In the genomic region with DNA sequence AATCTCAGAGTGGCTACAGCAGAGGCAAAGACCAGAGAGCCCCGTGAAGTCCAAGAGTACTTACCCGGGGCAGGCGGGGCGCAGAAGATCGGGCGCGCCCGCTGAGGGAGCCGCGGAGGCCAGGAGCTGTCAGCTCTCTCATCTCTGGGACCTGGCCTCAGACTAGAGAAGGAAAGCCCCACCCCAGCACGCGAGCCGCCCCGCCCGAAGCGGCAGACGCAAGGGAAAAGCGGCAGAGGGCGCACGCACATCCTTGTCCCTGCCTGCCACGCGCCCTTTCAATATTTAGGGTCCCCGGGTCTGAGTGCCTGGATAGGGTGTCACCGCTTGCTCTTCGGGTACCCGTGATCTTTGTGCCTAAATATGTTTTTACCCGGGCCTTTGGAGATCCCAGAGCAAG, we compare ENCODE assay signal across 8 mouse cellular contexts. TPM values are rescaled to one million over a fixed set of nuclear protein-coding genes. Genes with fewer than 3 reads are reported as not detected.
A peak's percentile ranks its signal among the peaks of the same experiment; 100 is the strongest.
DNase-seq lines count a peak whose midpoint lies in the region; ATAC-seq and TF ChIP-seq lines count a peak whose summit lies in the region.

A gene (minus strand): TSS at position 165 of the 400 bp plus-strand sequence.

- ATAC-seq in megakaryocyte, adult 5-6 weeks (ENCODE audit: poor library complexity, severe bottlenecking): peak; percentile 66

- H3K9ac ChIP-seq in CH12.LX (ENCODE audit: insufficient read depth, low read depth): 0 out of 2 replicates have a peak within 1 kb of the TSS, but pooled peaks have one; percentile 21

- intact Hi-C loops in heart, postnatal 14 days (cut with DNase I): no loop called here
- intact Hi-C loops in left cerebral cortex, postnatal 25 days (cut with DNase I): no loop called here

- no peaks in the 10 kb centered on the region for H3K4me1 ChIP-seq in CH12.LX (ENCODE audit: control insufficient read depth in 1 of 2, insufficient read depth in 2 of 2)
- H3K4me1 ChIP-seq in forebrain, embryonic 10.5 days: peaks cover 9% of the 10 kb centered on the region

- H3K36me3 ChIP-seq in CH12.LX (replicated peaks in 1 of 2; ENCODE audit: control insufficient read depth in 1 of 2, insufficient read depth in 1 of 2, low read length in 1 of 2): no peaks in the 10 kb centered on the region
- H3K36me3 ChIP-seq in forebrain, embryonic 10.5 days (replicated peaks): no peaks in the 10 kb centered on the region

- H3K4me3 ChIP-seq in CH12.LX (replicated peaks in 1 of 3; ENCODE audit: low read depth in 2 of 3, low read length in 2 of 3, poor library complexity in 1 of 3): no peak within 1 kb of the TSS
- peak within 1 kb of the TSS; percentile 46 for H3K4me3 ChIP-seq in forebrain, embryonic 10.5 days

- H3K9me3 ChIP-seq in CH12.LX (replicated peaks; ENCODE audit: low read length): no peaks in the 10 kb centered on the region
- no peaks in the 10 kb centered on the region for H3K9me3 ChIP-seq in forebrain, embryonic 10.5 days

- H3K79me2 ChIP-seq in CH12.LX (replicated peaks; ENCODE audit: control insufficient read depth, extremely low read depth, insufficient read depth, poor library complexity, severe bottlenecking): no peaks in the 10 kb centered on the region

- TF ChIP-seq CTCF in CH12.LX (conservative IDR thresholded peaks at IDR 0.05 in 1 of 2, IDR thresholded peaks at IDR 0.05 in 1 of 2; ENCODE audit: low read depth in 2 of 2, low read length in 2 of 2): peak in 1 of 2 experiments; percentile 58; a peak in 2 of 4 replicates

- DNase-seq in CH12.LX (ENCODE audit: extremely low read depth): peak; percentile 19
- peak; percentile 82 for DNase-seq in adrenal gland, adult 2 months
- DNase-seq in forebrain, embryonic 10.5 days (ENCODE audit: extremely low spot score, low spot score): peak; percentile 69
- DNase-seq in heart, postnatal 14 days: peak; percentile 62
- peak; percentile 31 to 43 for DNase-seq in left cerebral cortex, postnatal 25 days (ENCODE audit: low spot score in 2 of 2)
- peak; percentile 46 for DNase-seq in right cerebral cortex, postnatal 25 days
- DNase-seq in cerebellum, adult 18-20 months: no peak

- TF ChIP-seq EP300 in CH12.LX (IDR thresholded peaks at IDR 0.05; ENCODE audit: low read length): no peak

- WGBS in forebrain, embryonic 10.5 days: under 1% methylated on average over 27 of the region's 27 CpGs

- H3K27me3 ChIP-seq in CH12.LX (replicated peaks): no peaks in the 10 kb centered on the region
- peaks cover 31% of the 10 kb centered on the region for H3K27me3 ChIP-seq in forebrain, embryonic 10.5 days (ENCODE audit: poor library complexity, severe bottlenecking)

- peak within 1 kb of the TSS; percentile 48 for H3K4me2 ChIP-seq in CH12.LX (ENCODE audit: insufficient read depth, low read depth, poor library complexity, severe bottlenecking)

- dilution Hi-C loops in CH12.LX (cut with MboI; ENCODE audit: extremely low pct_ligation_motif_present, extremely low pct_unique_long_range_greater_than_20kb, low sequenced_read_pairs): no loop called here

- no peak for TF ChIP-seq RAD21 in CH12.LX (IDR thresholded peaks at IDR 0.05; ENCODE audit: low read depth, low read length)

- in situ Hi-C loops in CH12.LX (cut with MboI; ENCODE audit: low pct_ligation_motif_present, low pct_unique_long_range_greater_than_20kb, low sequenced_read_pairs): loop anchor here (10.0 kb wide), 1 partner anchor 197 kb away; no protein-coding TSS in a partner anchor

- no peak for TF ChIP-seq POLR2A in CH12.LX (IDR thresholded peaks at IDR 0.05; ENCODE audit: low read depth, low read length)

- H3K27ac ChIP-seq in CH12.LX (ENCODE audit: insufficient read depth, low read depth): no peak within 1 kb of the TSS
- no peak within 1 kb of the TSS for H3K27ac ChIP-seq in forebrain, embryonic 10.5 days

TF ChIP-seq in CH12.LX, 34 proteins besides CTCF, POLR2A, EP300 and RAD21:
- TF ChIP-seq HCFC1 (IDR thresholded peaks at IDR 0.05; ENCODE audit: low read depth, low read length) (no peak), SMC3 (IDR thresholded peaks at IDR 0.05; ENCODE audit: low read depth, low read length) (peak; percentile 40), BHLHE40 (IDR thresholded peaks at IDR 0.05; ENCODE audit: low read depth, low read length) (peak; percentile 82), CHD1 (IDR thresholded peaks at IDR 0.05; ENCODE audit: low read depth, low read length) (no peak)

RNA-seq across cellular contexts. Expression of the gene that starts here (rescaled TPM):
- 0.84 and 1.0 TPM in 2 replicates for total RNA-seq in CH12.LX (2012; rRNA removed)
- total RNA-seq in CH12.LX (2014; rRNA removed): 1.0 and 1.2 TPM in 2 replicates
- 0.90 and 1.0 TPM in 2 replicates for polyA plus RNA-seq in CH12.LX (2012; ENCODE audit: insufficient read length, low read depth)
- total RNA-seq in adrenal gland, adult 2 months (2021): 1 to 10 TPM in 1 of 2 experiments, under 1 TPM in 1; 0.81 to 1.9 TPM
- 1.1 and 1.6 TPM in 2 replicates for polyA plus RNA-seq in adrenal gland, adult 2 months (2012; rRNA removed)
- polyA plus RNA-seq in forebrain, embryonic 10.5 days (2016; fragmentation: Nextera tagmentation; extraction: Ambion mirVana): 1.5 and 1.6 TPM in 2 replicates
- under 1 TPM; 0.48 to 0.71 TPM for total RNA-seq in heart, postnatal 14 days (2021)
- total RNA-seq in left cerebral cortex, postnatal 25 days (2021): 1 to 10 TPM in 1 of 2 experiments, under 1 TPM in 1; 0.78 to 1.6 TPM
- total RNA-seq in megakaryocyte, adult 5-6 weeks (2015): 0.29 and 1.3 TPM in 2 replicates
- total RNA-seq in megakaryocyte, adult 5-6 weeks (2017): 1.1 TPM in 2 replicates

Comparison
In these comparisons a context has a peak if more than half of its experiments do, and no peak if none do; other contexts are left out.
1. Peak in DNase-seq in heart, postnatal 14 days; RNA of the gene not detected or under 1 TPM.
2. DNase-seq: peak in CH12.LX (single experiment), adrenal gland, adult 2 months (single experiment), forebrain, embryonic 10.5 days (single experiment), left cerebral cortex, postnatal 25 days (2 of 2) and right cerebral cortex, postnatal 25 days (single experiment); none in cerebellum, adult 18-20 months (0 of 2).